ENCODE assay signal across 9 mouse cellular contexts in the genomic region with DNA sequence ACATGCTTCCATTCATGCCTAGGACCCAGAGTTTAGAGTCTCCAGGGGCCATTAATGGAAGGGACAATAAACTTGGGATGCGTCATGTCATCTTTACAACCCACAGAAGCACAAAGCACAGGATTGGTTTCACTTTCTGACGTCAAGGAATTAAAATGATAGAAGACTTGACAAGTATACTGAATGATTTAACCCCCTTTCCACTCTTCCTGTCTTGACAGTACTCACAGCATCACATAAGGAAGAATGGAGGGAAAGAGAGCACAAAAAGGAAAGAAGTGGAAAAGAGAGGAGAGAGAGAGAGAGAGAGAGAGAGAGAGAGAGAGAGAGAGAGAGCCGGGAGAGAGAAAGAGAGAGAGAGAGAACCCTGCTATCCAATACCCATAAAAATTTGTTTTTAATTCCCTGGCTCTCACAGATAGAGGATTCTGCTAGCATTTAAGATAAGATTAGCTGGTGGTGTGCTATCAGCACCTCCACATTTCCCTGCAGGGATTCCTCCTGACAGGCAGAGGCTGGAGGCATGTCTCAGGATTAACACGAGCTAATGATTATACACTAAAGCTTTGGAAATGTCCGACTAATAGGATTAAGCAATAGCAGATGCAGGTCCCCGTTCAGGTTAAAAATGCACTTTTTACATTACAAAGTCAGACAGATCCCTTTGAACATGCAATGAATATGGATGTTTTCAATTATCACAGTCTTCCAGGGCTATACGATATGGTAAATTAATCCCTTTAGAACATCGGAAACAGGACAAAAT.
DNase-seq lines count a peak whose midpoint lies in the region; ATAC-seq and TF ChIP-seq lines count a peak whose summit lies in the region.
"Had no signal": no experiment of that assay in that cellular context is flagged by ENCODE, and none has a peak within 500 bp of the region (broad histone marks: within the 10 kb centered on the region; RNA-seq: fewer than 3 reads in every experiment).

No protein-coding gene starts in this region.

- no peaks in the 10 kb centered on the region for H3K36me3 ChIP-seq in midbrain, embryonic 11.5 days (ENCODE audit: control insufficient read depth, insufficient read depth, low read length)
- H3K36me3 ChIP-seq: embryonic facial prominence, embryonic 12.5 days; lung, embryonic 15.5 days had no signal

- 8% methylated on average over 8 of the region's 8 CpGs for WGBS in midbrain, embryonic 11.5 days

- H3K9ac ChIP-seq in midbrain, embryonic 11.5 days (ENCODE audit: low read length) = no peak overlapping the region
- H3K9ac ChIP-seq: embryonic facial prominence, embryonic 12.5 days; lung, embryonic 15.5 days had no signal

- peaks cover 12% of the 10 kb centered on the region for H3K4me1 ChIP-seq in midbrain, embryonic 11.5 days (ENCODE audit: control insufficient read depth, insufficient read depth, low read length)
- H3K4me1 ChIP-seq: lung, embryonic 15.5 days had no signal

- ATAC-seq in midbrain, embryonic 11.5 days (ENCODE audit: low FRiP score) = peak; percentile 91
- ATAC-seq in frontal cortex, adult (ENCODE audit: low TSS enrichment) = no peak

- H3K4me2 ChIP-seq in midbrain, embryonic 11.5 days = no peak overlapping the region
- H3K4me2 ChIP-seq: embryonic facial prominence, embryonic 12.5 days; lung, embryonic 15.5 days had no signal

- no peak overlapping the region for H3K4me3 ChIP-seq in midbrain, embryonic 11.5 days (ENCODE audit: low read depth, low read length)
- H3K4me3 ChIP-seq: embryonic facial prominence, embryonic 12.5 days; lung, embryonic 15.5 days had no signal

- intact Hi-C loops in left cerebral cortex, postnatal 10 days (cut with DNase I) = no loop called here

- no peak for TF ChIP-seq CTCF in brain, embryonic 14.5 days (IDR thresholded peaks at IDR 0.05; ENCODE audit: borderline replicate concordance, extremely low read depth, insufficient read depth, insufficient read length)

- TF ChIP-seq POLR2A in brain, embryonic 14.5 days (IDR thresholded peaks at IDR 0.05; ENCODE audit: borderline replicate concordance, extremely low read depth, insufficient read depth, insufficient read length, poor library complexity, severe bottlenecking) = no peak

- no peaks in the 10 kb centered on the region for H3K9me3 ChIP-seq in midbrain, embryonic 11.5 days (ENCODE audit: control insufficient read depth, low read length)
- H3K9me3 ChIP-seq: embryonic facial prominence, embryonic 12.5 days; lung, embryonic 15.5 days had no signal

- H3K27ac ChIP-seq in midbrain, embryonic 11.5 days (ENCODE audit: low read depth, low read length) = no peak overlapping the region
- H3K27ac ChIP-seq: embryonic facial prominence, embryonic 12.5 days; lung, embryonic 15.5 days had no signal

- DNase-seq in brain, embryonic 14.5 days (ENCODE audit: low read depth) = peak; percentile 88
- DNase-seq in embryo, embryonic 11 days = peak; percentile 56
- peak; percentile 28 for DNase-seq in hindlimb bud, embryonic 11.5 days (ENCODE audit: extremely low spot score, low read depth, low spot score)
- peak; percentile 93 for DNase-seq in midbrain, embryonic 11.5 days (ENCODE audit: low spot score, missing footprints)
- no peak for DNase-seq in frontal cortex, postnatal 10 days (ENCODE audit: low spot score in 2 of 2)
- no peak for DNase-seq in left cerebral cortex, postnatal 10 days (ENCODE audit: extremely low spot score in 1 of 2, low spot score in 2 of 2)

- H3K27me3 ChIP-seq in midbrain, embryonic 11.5 days (ENCODE audit: control insufficient read depth, insufficient read depth, low read length) = peaks cover 83% of the 10 kb centered on the region
- H3K27me3 ChIP-seq: lung, embryonic 15.5 days had no signal

Comparison
In these comparisons a context has a peak if more than half of its experiments do, and no peak if none do; other contexts are left out.
1. DNase-seq: peak in brain, embryonic 14.5 days (single experiment), embryo, embryonic 11 days (single experiment), hindlimb bud, embryonic 11.5 days (single experiment) and midbrain, embryonic 11.5 days (single experiment); none in frontal cortex, postnatal 10 days (0 of 2) and left cerebral cortex, postnatal 10 days (0 of 2).